9 mouse cellular contexts compared by ENCODE assay signal in the genomic region with DNA sequence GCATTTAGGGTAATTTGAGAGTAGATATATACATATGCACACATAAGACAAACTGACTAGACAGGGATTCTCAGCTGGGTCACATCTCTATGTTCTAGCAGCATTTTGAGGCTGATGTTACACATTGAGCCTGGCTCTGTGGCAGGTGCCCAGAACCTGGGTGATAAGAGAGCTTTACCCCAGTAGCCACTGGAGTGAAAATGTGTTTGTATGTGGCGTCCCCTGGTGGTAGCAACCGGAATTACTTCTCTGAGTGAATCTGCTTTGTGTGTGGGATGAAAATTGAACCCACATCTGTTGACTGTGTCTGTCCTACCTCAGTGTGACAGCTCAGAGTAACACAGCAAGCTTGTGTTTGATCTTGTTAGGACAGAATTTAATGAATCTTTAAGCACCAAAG. TPM values are rescaled to one million over a fixed set of nuclear protein-coding genes. Genes with fewer than 3 reads are reported as not detected.
DNase-seq lines count a peak whose midpoint lies in the region; ATAC-seq and TF ChIP-seq lines count a peak whose summit lies in the region.
"Not testable (repeated sequence)": the region's sequence is repeated elsewhere in the genome, so short reads cannot be mapped to it uniquely, and the experiment has no call there.
"Had no signal": no experiment of that assay in that cellular context is flagged by ENCODE, and none has a peak within 500 bp of the region (broad histone marks: within the 10 kb centered on the region; RNA-seq: fewer than 3 reads in every experiment).

No protein-coding gene starts in this region.

- H3K9ac ChIP-seq in ES-Bruce4 (ENCODE audit: low read depth, poor library complexity, severe bottlenecking); liver, postnatal 0 days (replicated peaks); neural tube, embryonic 11.5 days (ENCODE audit: low read length): not testable (repeated sequence)

- TF ChIP-seq POLR2A in ES-Bruce4 (IDR thresholded peaks at IDR 0.05; ENCODE audit: insufficient read depth, low read length), result not testable (repeated sequence)

- H3K9me3 ChIP-seq in ES-Bruce4 (replicated peaks; ENCODE audit: control insufficient read depth, insufficient read depth, low read length, poor library complexity, severe bottlenecking); liver, postnatal 0 days (ENCODE audit: low read length); neural tube, embryonic 11.5 days (ENCODE audit: control insufficient read depth, low read length): not testable (repeated sequence)

- not testable (repeated sequence) for ATAC-seq in liver, postnatal 0 days; neural tube, embryonic 11.5 days (ENCODE audit: insufficient read depth, low FRiP score, low TSS enrichment)

- H3K4me1 ChIP-seq in ES-Bruce4 (ENCODE audit: control insufficient read depth, insufficient read depth, low read length); liver, postnatal 0 days (ENCODE audit: insufficient read depth); neural tube, embryonic 11.5 days (ENCODE audit: control insufficient read depth, insufficient read depth, low read length): not testable (repeated sequence)

- 3% methylated on average over 2 of the region's 2 CpGs for WGBS in liver, postnatal 0 days (ENCODE audit: insufficient replicate concordance)
- WGBS in neural tube, embryonic 11.5 days, result 0% methylated on average over 2 of the region's 2 CpGs

- intact Hi-C loops in heart, postnatal 10 days (cut with DNase I), result loop anchor here (10.0 kb wide), 1 partner anchor 695 kb away; no protein-coding TSS in a partner anchor

- DNase-seq in adrenal gland, postnatal 4 days (ENCODE audit: low spot score in 2 of 2), result peak; percentile 7 to 20
- DNase-seq in embryo, embryonic 10 days (ENCODE audit: low spot score), result peak; percentile 63
- peak; percentile 38 to 64 for DNase-seq in heart, postnatal 10 days
- DNase-seq in kidney, postnatal 4 days, result peak; percentile 54 to 60
- DNase-seq in liver, postnatal 0 days, result peak; percentile 69
- peak; percentile 46 for DNase-seq in neural tube, embryonic 11.5 days (ENCODE audit: low spot score)
- peak; percentile 7 to 14 for DNase-seq in thymus, adult 18-20 months

- peak; percentile 31 for TF ChIP-seq CTCF in ES-Bruce4 (IDR thresholded peaks at IDR 0.05; ENCODE audit: low read depth, low read length)
- peak; percentile 82 for TF ChIP-seq CTCF in liver, postnatal 0 days (IDR thresholded peaks at IDR 0.05; ENCODE audit: low read depth)

- H3K27ac ChIP-seq in ES-Bruce4 (ENCODE audit: insufficient read depth, low read length); liver, postnatal 0 days (ENCODE audit: low read depth); neural tube, embryonic 11.5 days (ENCODE audit: low read depth, low read length): not testable (repeated sequence)

- TF ChIP-seq EP300 in ES-Bruce4 (IDR thresholded peaks at IDR 0.05; ENCODE audit: insufficient read depth, low read depth, low read length); liver, postnatal 0 days (IDR thresholded peaks at IDR 0.05; ENCODE audit: low read depth): not testable (repeated sequence)

- not testable (repeated sequence) for H3K36me3 ChIP-seq in ES-Bruce4 (ENCODE audit: control insufficient read depth, insufficient read depth, low read length, poor library complexity, severe bottlenecking); liver, postnatal 0 days (replicated peaks; ENCODE audit: insufficient read depth, low read length); neural tube, embryonic 11.5 days (ENCODE audit: control insufficient read depth, insufficient read depth, low read length)

- not testable (repeated sequence) for H3K4me3 ChIP-seq in ES-Bruce4 (ENCODE audit: low read depth, low read length); liver, postnatal 0 days (ENCODE audit: low read depth, low read length); neural tube, embryonic 11.5 days (ENCODE audit: low read depth, low read length)

- not testable (repeated sequence) for H3K27me3 ChIP-seq in ES-Bruce4 (ENCODE audit: control insufficient read depth, insufficient read depth, low read length, poor library complexity, severe bottlenecking); liver, postnatal 0 days (ENCODE audit: insufficient read depth, low read length); neural tube, embryonic 11.5 days (ENCODE audit: control insufficient read depth, insufficient read depth, low read length)

- not testable (repeated sequence) for H3K4me2 ChIP-seq in liver, postnatal 0 days (ENCODE audit: low read depth, low read length); neural tube, embryonic 11.5 days (ENCODE audit: low read depth)

RNA-seq across cellular contexts. Expression of gene Gja3, which starts 12.0 kb away (rescaled TPM):
- 0.21 and 0.24 TPM in 2 replicates for polyA plus RNA-seq in ES-Bruce4 (2011; ENCODE audit: insufficient read depth, insufficient read length, low read depth, missing spikeins)
- 1 to 10 TPM in 1 of 2 experiments, under 1 TPM in 1; 0.59 to 1.8 TPM for total RNA-seq in adrenal gland, postnatal 4 days (2021)
- 10 to 100 TPM; 25.4 to 27.5 TPM for total RNA-seq in heart, postnatal 10 days (2021)
- 0.07 TPM in 1 of 2 replicates, not detected in the other for polyA plus RNA-seq in liver, postnatal 0 days (2015; fragmentation: Nextera tagmentation; extraction: Ambion mirVana)
- polyA plus RNA-seq in neural tube, embryonic 11.5 days (2014; fragmentation: Nextera tagmentation; extraction: Ambion mirVana), result 0.13 and 0.51 TPM in 2 replicates

RNA-seq across cellular contexts. Expression of gene Gjb2, which starts 34.6 kb away (rescaled TPM):
- 4.5 and 5.4 TPM in 2 replicates for polyA plus RNA-seq in ES-Bruce4 (2011; ENCODE audit: insufficient read depth, insufficient read length, low read depth, missing spikeins)
- 10 to 100 TPM in 1 of 2 experiments, 1 to 10 TPM in 1; 3.7 to 13.6 TPM for total RNA-seq in adrenal gland, postnatal 4 days (2021)
- total RNA-seq in heart, postnatal 10 days (2021), result under 1 TPM; 0.10 TPM
- 104 and 135 TPM in 2 replicates for polyA plus RNA-seq in liver, postnatal 0 days (2015; fragmentation: Nextera tagmentation; extraction: Ambion mirVana)
- polyA plus RNA-seq in neural tube, embryonic 11.5 days (2014; fragmentation: Nextera tagmentation; extraction: Ambion mirVana), result 47.4 and 50.0 TPM in 2 replicates

RNA-seq across cellular contexts. Expression of gene Gm4491, which starts 45.8 kb away (rescaled TPM):
- polyA plus RNA-seq in ES-Bruce4 (2011; ENCODE audit: insufficient read depth, insufficient read length, low read depth, missing spikeins), result not detected in 2 replicates
- total RNA-seq in adrenal gland, postnatal 4 days (2021), result not detected
- total RNA-seq in heart, postnatal 10 days (2021), result not detected
- polyA plus RNA-seq in liver, postnatal 0 days (2015; fragmentation: Nextera tagmentation; extraction: Ambion mirVana), result not detected in 2 replicates
- polyA plus RNA-seq in neural tube, embryonic 11.5 days (2014; fragmentation: Nextera tagmentation; extraction: Ambion mirVana), result not detected in 2 replicates
- polyA plus RNA-seq: heart, embryonic 12.5 days had no signal

Comparison
In these comparisons a context has a peak if more than half of its experiments do, and no peak if none do; other contexts are left out.
1. DNase-seq: peak in every context shown above with its lines; median percentile 69 in liver, postnatal 0 days; 63 in embryo, embryonic 10 days; 57 in kidney, postnatal 4 days; 51 in heart, postnatal 10 days; 46 in neural tube, embryonic 11.5 days; 14 in adrenal gland, postnatal 4 days; 10 in thymus, adult 18-20 months.